Mouse (Mus musculus) right cerebral cortex, postnatal 14 days (tissue): ENCODE measurements around the gene Cilp.

Experiments
- DNase-seq: peaks from one replicate; pipeline ENCODE4 v3.0.0; 2022

Gene Cilp

GRCm38 (mm10) chr9:65297056-65297455 lies 32.1 kb downstream of the Cilp start:
- DNase-seq: no peak

DNA sequence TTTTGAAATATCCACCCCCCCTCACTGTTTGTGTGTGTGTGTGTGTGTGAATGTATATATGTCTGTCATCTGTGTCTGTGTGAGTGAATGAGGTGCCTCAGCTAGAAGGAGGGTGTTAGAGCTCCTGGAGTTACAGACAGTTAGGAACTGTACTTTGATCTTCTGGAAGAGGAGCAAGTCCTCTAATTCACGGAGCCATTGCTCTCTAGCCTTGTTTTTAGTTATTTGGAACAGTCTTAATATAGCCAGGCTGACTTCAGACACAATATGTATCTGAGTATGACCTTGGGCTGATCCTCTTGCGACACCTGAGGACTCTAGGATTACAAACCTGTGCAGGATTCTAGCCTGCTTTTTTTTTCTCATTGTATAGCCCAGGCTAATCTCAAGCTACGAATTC lies 33.8 kb downstream of the Cilp start:
- DNase-seq: no peak

- DNase-seq: no peak
Observed at GRCm38 (mm10) chr9:65299650-65300049, 34.7 kb downstream of the Cilp start.

DNA sequence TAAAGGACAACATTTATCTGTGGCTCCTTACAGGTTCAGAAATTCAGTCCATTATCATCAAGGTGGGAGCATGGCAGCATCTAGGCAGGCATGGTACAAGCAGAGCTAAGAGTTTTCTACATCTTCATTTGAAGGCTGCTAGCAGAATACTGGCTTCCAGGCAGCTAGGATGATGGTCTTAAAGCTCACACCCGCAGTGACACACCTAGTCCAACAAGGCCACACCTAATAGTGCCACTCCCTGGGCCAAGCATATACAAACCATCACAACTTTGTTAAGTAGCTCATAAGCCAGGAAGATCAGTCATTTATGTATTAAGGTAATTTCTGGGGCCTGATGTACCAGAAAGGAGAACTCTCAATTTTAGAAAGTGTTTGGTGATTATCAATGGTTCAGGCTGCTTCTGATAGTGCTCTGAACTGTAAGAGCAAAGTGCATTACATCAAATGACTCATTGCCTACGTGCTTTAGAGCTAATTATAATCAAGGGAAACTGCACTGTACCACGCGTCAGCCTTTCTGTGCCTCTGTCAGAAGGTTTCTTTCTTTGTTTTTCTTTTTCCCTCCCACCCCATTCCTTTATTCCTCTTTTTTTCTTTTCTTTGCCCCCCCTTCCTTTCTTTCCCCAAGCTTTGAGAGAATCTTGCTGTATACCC lies 37.5 kb downstream of the Cilp start:
- no peak for DNase-seq

GRCm38 (mm10) chr9:65303586-65303985 lies 38.6 kb downstream of the Cilp start:
- DNase-seq: no peak

DNA sequence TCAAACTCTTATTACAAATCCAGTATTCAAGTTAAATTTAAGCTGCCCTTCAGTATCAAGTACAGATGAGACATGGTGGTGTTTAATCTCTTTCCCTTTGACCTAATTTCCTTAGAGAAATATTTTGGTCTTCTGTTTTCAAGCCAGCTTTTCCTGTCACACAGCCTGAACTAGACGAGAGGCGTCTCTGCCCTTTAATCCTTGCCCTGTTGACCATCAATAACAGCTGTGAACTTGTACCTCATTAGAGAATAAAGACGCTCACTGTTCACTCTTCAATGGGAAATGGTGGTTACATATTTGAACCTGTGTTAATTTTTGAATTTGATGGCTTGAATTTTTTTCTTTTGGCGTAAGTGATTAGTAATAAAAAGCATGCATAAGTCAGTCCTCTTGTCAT lies 39.3 kb downstream of the Cilp start:
- DNase-seq: no peak

- DNase-seq: no peak
Observed at GRCm38 (mm10) chr9:65306672-65307071, 41.7 kb downstream of the Cilp start.

GRCm38 (mm10) chr9:65308011-65308410 lies 43.0 kb downstream of the Cilp start:
- no peak for DNase-seq

DNA sequence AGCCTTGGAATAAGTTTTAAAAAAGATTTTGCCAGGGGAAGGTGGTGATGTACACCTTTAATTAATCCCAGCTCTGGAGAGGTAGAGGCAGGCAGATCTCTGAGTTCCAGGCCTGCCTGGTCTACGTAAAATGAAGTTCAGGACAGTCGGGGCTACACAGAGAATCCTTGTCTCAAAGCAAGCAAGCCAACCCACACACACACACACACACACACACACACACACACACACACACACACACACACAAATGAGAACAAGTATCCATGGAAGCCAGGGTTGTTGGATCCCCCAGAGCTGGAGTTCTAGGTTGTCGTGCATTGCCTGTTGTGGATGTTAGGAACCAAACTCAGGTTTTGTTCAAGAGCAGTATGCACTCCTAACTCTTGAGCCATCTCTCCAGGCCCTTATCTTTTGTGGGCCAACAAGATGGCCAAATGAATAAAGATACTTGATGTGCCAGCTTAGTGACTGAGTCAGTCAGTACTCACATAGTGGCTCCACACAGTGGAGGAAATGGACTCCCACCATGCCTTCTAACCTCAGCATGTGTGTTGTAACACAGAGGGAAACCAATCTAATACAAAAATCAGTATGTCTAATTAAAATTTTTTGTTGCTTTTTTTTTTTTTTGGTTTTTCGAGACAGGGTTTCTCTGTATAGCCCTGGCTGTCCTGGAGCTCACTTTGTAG lies 47.8 kb downstream of the Cilp start:
- no peak for DNase-seq

DNA sequence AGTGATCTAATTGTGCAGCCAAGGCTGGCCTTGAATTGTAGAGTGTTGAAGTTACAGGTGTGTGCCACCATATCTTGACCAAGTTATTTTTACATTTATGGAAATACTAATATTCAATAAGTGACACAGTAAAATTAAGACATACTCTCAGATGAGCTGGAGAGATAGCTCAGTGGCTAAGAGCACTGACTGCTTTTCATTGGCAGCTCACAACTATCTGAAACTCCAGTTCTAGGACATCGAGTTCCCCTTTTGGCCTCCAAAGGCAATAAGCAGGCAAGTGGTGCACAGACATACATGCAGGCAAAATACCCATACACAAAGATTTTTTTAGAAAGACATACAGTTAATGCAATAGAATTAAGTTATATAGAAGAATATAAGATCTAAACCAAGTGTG lies 48.9 kb downstream of the Cilp start:
- DNase-seq: no peak

- DNase-seq: no peak
Observed at GRCm38 (mm10) chr9:65322255-65322900, 57.4 kb downstream of the Cilp start.

GRCm38 (mm10) chr9:65325971-65326370 lies 61.0 kb downstream of the Cilp start:
- DNase-seq: no peak

GRCm38 (mm10) chr9:65327371-65327770 lies 62.4 kb downstream of the Cilp start:
- DNase-seq: no peak
